ENCODE assay signal across 9 mouse cellular contexts in genomic region chr8:85076993-85077392, GRCm38 (mm10). TPM values are rescaled to one million over a fixed set of nuclear protein-coding genes. Genes with fewer than 3 reads are reported as not detected.
A peak's percentile ranks its signal among the peaks of the same experiment; 100 is the strongest.
DNase-seq lines count a peak whose midpoint lies in the region; ATAC-seq lines count a peak whose summit lies in the region.
"Had no signal": no experiment of that assay in that cellular context is flagged by ENCODE, and none has a peak within 500 bp of the region (broad histone marks: within the 10 kb centered on the region; RNA-seq: fewer than 3 reads in every experiment).

No protein-coding gene starts in this region.

- peaks cover 55% of the 10 kb centered on the region for H3K36me3 ChIP-seq in liver, embryonic 15.5 days (replicated peaks)

- WGBS in liver, embryonic 15.5 days (ENCODE audit: insufficient replicate concordance) = 0% methylated on average over 2 of the region's 2 CpGs

- H3K4me2 ChIP-seq in liver, embryonic 15.5 days = 0 out of 2 replicates have a peak overlapping the region, but pooled peaks have one; percentile 50

- no peaks in the 10 kb centered on the region for H3K9me3 ChIP-seq in liver, embryonic 15.5 days (replicated peaks)

- intact Hi-C loops in gastrocnemius, postnatal 14 days (cut with DNase I; ENCODE audit: low total_unique reads) = no loop called here

- peaks cover 89% of the 10 kb centered on the region for H3K4me1 ChIP-seq in liver, embryonic 15.5 days (replicated peaks)

- peak overlapping the region; percentile 73 for H3K27ac ChIP-seq in liver, embryonic 15.5 days (replicated peaks)

- H3K27me3 ChIP-seq in liver, embryonic 15.5 days = no peaks in the 10 kb centered on the region

- DNase-seq in CD4-positive helper T cell, adult 2 months (ENCODE audit: low read depth, low spot score) = peak; percentile 83
- DNase-seq in R1 (ENCODE audit: low read depth, low spot score) = peak; percentile 86
- peak; percentile 76 to 80 for DNase-seq in cerebellum, postnatal 36 days
- DNase-seq in gastrocnemius, postnatal 14 days = peak; percentile 77
- peak; percentile 86 for DNase-seq in kidney, postnatal 14 days
- peak; percentile 58 for DNase-seq in ovary, postnatal 14 days (ENCODE audit: low spot score)
- peak; percentile 88 for DNase-seq in thymus, postnatal 0 days (ENCODE audit: low spot score)

- peak overlapping the region; percentile 21; the same call in 1 of the 2 replicates for H3K9ac ChIP-seq in liver, embryonic 15.5 days

- ATAC-seq in liver, embryonic 15.5 days (ENCODE audit: insufficient read depth) = peak; percentile 26; the same call in 1 of the 2 replicates

- no peak overlapping the region for H3K4me3 ChIP-seq in liver, embryonic 15.5 days (replicated peaks)

RNA-seq across cellular contexts. Expression of gene Wdr83os, which starts 3.5 kb away (rescaled TPM):
- 10 to 100 TPM; 45.3 to 46.2 TPM for total RNA-seq in gastrocnemius, postnatal 14 days (2021)
- 55.6 and 58.5 TPM in 2 replicates for polyA plus RNA-seq in liver, embryonic 15.5 days (2015; fragmentation: Nextera tagmentation; extraction: Ambion mirVana)
- 142 and 149 TPM in 2 replicates for polyA plus RNA-seq in thymus, postnatal 0 days (2015; fragmentation: Nextera tagmentation; extraction: Ambion mirVana)

RNA-seq across cellular contexts. Expression of gene Wdr83, which starts 4.1 kb away (rescaled TPM):
- total RNA-seq in gastrocnemius, postnatal 14 days (2021) = 10 to 100 TPM; 13.2 to 15.1 TPM
- polyA plus RNA-seq in liver, embryonic 15.5 days (2015; fragmentation: Nextera tagmentation; extraction: Ambion mirVana) = 21.6 and 26.5 TPM in 2 replicates
- polyA plus RNA-seq in thymus, postnatal 0 days (2015; fragmentation: Nextera tagmentation; extraction: Ambion mirVana) = 53.4 and 54.2 TPM in 2 replicates

RNA-seq across cellular contexts. Expression of gene Dhps, which starts 5.4 kb away (rescaled TPM):
- total RNA-seq in gastrocnemius, postnatal 14 days (2021) = 10 to 100 TPM; 18.2 to 20.2 TPM
- 28.4 and 28.7 TPM in 2 replicates for polyA plus RNA-seq in liver, embryonic 15.5 days (2015; fragmentation: Nextera tagmentation; extraction: Ambion mirVana)
- 78.0 and 80.5 TPM in 2 replicates for polyA plus RNA-seq in thymus, postnatal 0 days (2015; fragmentation: Nextera tagmentation; extraction: Ambion mirVana)

RNA-seq across cellular contexts. Expression of gene Man2b1, which starts 6.1 kb away (rescaled TPM):
- total RNA-seq in gastrocnemius, postnatal 14 days (2021) = 10 to 100 TPM; 13.6 to 14.0 TPM
- polyA plus RNA-seq in liver, embryonic 15.5 days (2015; fragmentation: Nextera tagmentation; extraction: Ambion mirVana) = 29.9 and 33.2 TPM in 2 replicates
- 64.0 and 68.4 TPM in 2 replicates for polyA plus RNA-seq in thymus, postnatal 0 days (2015; fragmentation: Nextera tagmentation; extraction: Ambion mirVana)

RNA-seq across cellular contexts. Expression of gene Gm5741, which starts 9.2 kb away (rescaled TPM):
- not detected for total RNA-seq in gastrocnemius, postnatal 14 days (2021)
- polyA plus RNA-seq in liver, embryonic 15.5 days (2015; fragmentation: Nextera tagmentation; extraction: Ambion mirVana) = 0.45 TPM in 1 of 2 replicates, not detected in the other
- not detected in 2 replicates for polyA plus RNA-seq in thymus, postnatal 0 days (2015; fragmentation: Nextera tagmentation; extraction: Ambion mirVana)
- polyA plus RNA-seq: heart, embryonic 14.5 days had no signal
